Mouse (Mus musculus): ENCODE results near the gene Cwc27. TPM values are rescaled to one million over a fixed set of nuclear protein-coding genes. Genes with fewer than 3 reads are reported as not detected.

Cwc27 gene
- polyA plus RNA-seq, 1 experiment from 2014 or later: 27.1 TPM

GRCm38 (mm10) chr13:104779104-104779670 lies 37.8 kb downstream of the Cwc27 start:
- no peak for TF ChIP-seq CTCF (IDR thresholded peaks at IDR 0.05)
- no peaks in the 10 kb centered on the region for H3K27me3 ChIP-seq
- DNase-seq (ENCODE audit: low read depth, low spot score) (no peak), ATAC-seq (no peak)
- in situ Hi-C loops (cut with MboI; ENCODE audit: low pct_unique_long_range_greater_than_20kb): no loop called here
- ChIA-PET CTCF (interaction anchor here (1.0 to 1.7 kb wide), 4 partner anchors 10 to 494 kb away, joined by 3 to 7 read pairs (median 4); no protein-coding TSS in a partner anchor), POLR2A (interaction anchor here (1.0 kb wide), 1 partner anchor 59 kb away, joined by 3 read pairs; no protein-coding TSS in a partner anchor)

- H3K27me3 ChIP-seq: no peaks in the 10 kb centered on the region
- DNase-seq (ENCODE audit: low read depth, low spot score) (no peak), ATAC-seq (no peak)
- ChIA-PET POLR2A (no interaction called here), CTCF (interaction anchor here (1.4 to 2.1 kb wide), 2 partner anchors 16 to 38 kb away, joined by 3 to 5 read pairs; no protein-coding TSS in a partner anchor)
- in situ Hi-C loops (cut with MboI; ENCODE audit: low pct_unique_long_range_greater_than_20kb): no loop called here
- TF ChIP-seq CTCF (IDR thresholded peaks at IDR 0.05): no peak
These were observed 53.7 kb downstream of the Cwc27 start for GRCm38 (mm10) chr13:104763193-104763592.

- in situ Hi-C loops (cut with MboI; ENCODE audit: low pct_unique_long_range_greater_than_20kb): no loop called here
- POLR2A ChIA-PET: no interaction called here
- CTCF ChIA-PET: no interaction called here
- no peak for DNase-seq (ENCODE audit: low read depth, low spot score)
- ATAC-seq: no peak
- TF ChIP-seq CTCF (IDR thresholded peaks at IDR 0.05): no peak
- H3K27me3 ChIP-seq: no peaks in the 10 kb centered on the region
These were observed 54.5 kb downstream of the Cwc27 start for GRCm38 (mm10) chr13:104762401-104762800.

GRCm38 (mm10) chr13:104759381-104759780 lies 57.6 kb downstream of the Cwc27 start:
- no peak for DNase-seq (ENCODE audit: low read depth, low spot score)
- ChIA-PET CTCF (interaction anchor here (0.9 to 1.0 kb wide), 3 partner anchors 23 to 118 kb away, joined by 3 read pairs; no protein-coding TSS in a partner anchor), POLR2A (no interaction called here)
- in situ Hi-C loops (cut with MboI; ENCODE audit: low pct_unique_long_range_greater_than_20kb): no loop called here
- no peak for TF ChIP-seq CTCF (IDR thresholded peaks at IDR 0.05)
- H3K27me3 ChIP-seq: no peaks in the 10 kb centered on the region
- no peak for ATAC-seq

- in situ Hi-C loops (cut with MboI; ENCODE audit: low pct_unique_long_range_greater_than_20kb): no loop called here
- no peak for TF ChIP-seq CTCF (IDR thresholded peaks at IDR 0.05)
- ChIA-PET POLR2A (no interaction called here), CTCF (interaction anchor here (1.0 to 2.0 kb wide), 2 partner anchors 17 to 28 kb away, joined by 3 to 5 read pairs; no protein-coding TSS in a partner anchor)
- ATAC-seq (no peak), DNase-seq (ENCODE audit: low read depth, low spot score) (no peak)
- H3K27me3 ChIP-seq: no peaks in the 10 kb centered on the region
These were observed 69.9 kb downstream of the Cwc27 start for GRCm38 (mm10) chr13:104747032-104747431.

GRCm38 (mm10) chr13:104742866-104743265 lies 74.1 kb downstream of the Cwc27 start:
- DNase-seq (ENCODE audit: low read depth, low spot score): no peak
- no peak for ATAC-seq
- H3K27me3 ChIP-seq: no peaks in the 10 kb centered on the region
- in situ Hi-C loops (cut with MboI; ENCODE audit: low pct_unique_long_range_greater_than_20kb): no loop called here
- ChIA-PET CTCF (no interaction called here), POLR2A (no interaction called here)
- no peak for TF ChIP-seq CTCF (IDR thresholded peaks at IDR 0.05)

- in situ Hi-C loops (cut with MboI; ENCODE audit: low pct_unique_long_range_greater_than_20kb): no loop called here
- ChIA-PET CTCF (interaction anchor here (0.6 to 2.4 kb wide), 2 partner anchors 10 to 444 kb away, joined by 3 to 11 read pairs; no protein-coding TSS in a partner anchor), POLR2A (no interaction called here)
- no peak for ATAC-seq
- no peak for DNase-seq (ENCODE audit: low read depth, low spot score)
- TF ChIP-seq CTCF (IDR thresholded peaks at IDR 0.05): no peak
- H3K27me3 ChIP-seq: no peaks in the 10 kb centered on the region
These were observed 87.5 kb downstream of the Cwc27 start for GRCm38 (mm10) chr13:104729261-104730046.

- in situ Hi-C loops (cut with MboI; ENCODE audit: low pct_unique_long_range_greater_than_20kb): no loop called here
- ChIA-PET POLR2A (no interaction called here), CTCF (no interaction called here)
- DNase-seq (ENCODE audit: low read depth, low spot score) (no peak), ATAC-seq (no peak)
- TF ChIP-seq CTCF (IDR thresholded peaks at IDR 0.05): no peak
- no peaks in the 10 kb centered on the region for H3K27me3 ChIP-seq
These were observed 89.3 kb downstream of the Cwc27 start for GRCm38 (mm10) chr13:104727681-104728080.

GRCm38 (mm10) chr13:104720133-104720532 lies 96.8 kb downstream of the Cwc27 start:
- in situ Hi-C loops (cut with MboI; ENCODE audit: low pct_unique_long_range_greater_than_20kb): no loop called here
- no peaks in the 10 kb centered on the region for H3K27me3 ChIP-seq
- no peak for TF ChIP-seq CTCF (IDR thresholded peaks at IDR 0.05)
- no peak for DNase-seq (ENCODE audit: low read depth, low spot score)
- POLR2A ChIA-PET: interaction anchor here (1.2 kb wide), 1 partner anchor 60 kb away, joined by 3 read pairs; no protein-coding TSS in a partner anchor
- CTCF ChIA-PET: interaction anchor here (1.2 to 4.4 kb wide), 2 partner anchors 10 to 17 kb away, joined by 3 to 11 read pairs; no protein-coding TSS in a partner anchor
- ATAC-seq: no peak

GRCm38 (mm10) chr13:104694612-104695355 lies 122.2 kb downstream of the Cwc27 start:
- ATAC-seq (peak; percentile 62), DNase-seq (ENCODE audit: low read depth, low spot score) (peak; percentile 31)
- no peak for TF ChIP-seq CTCF (IDR thresholded peaks at IDR 0.05)
- in situ Hi-C loops (cut with MboI; ENCODE audit: low pct_unique_long_range_greater_than_20kb): no loop called here
- ChIA-PET CTCF (interaction anchor here (0.8 kb wide), 1 partner anchor 9 kb away, joined by 3 read pairs; no protein-coding TSS in a partner anchor), POLR2A (no interaction called here)
- no peaks in the 10 kb centered on the region for H3K27me3 ChIP-seq

All from Patski (cell line).